Mouse (Mus musculus) erythroblast, embryonic 14.5 days (primary cell): Measurements from ENCODE around the gene Gm11042.

Experiments used
- GATA1 ChIP-seq: IDR thresholded peaks from 2 replicates; pipeline ENCODE4 v1.6.1; 2012; ENCODE audit warnings: low read length, inconsistent platforms, mixed read lengths
- TAL1 ChIP-seq: IDR thresholded peaks from 3 replicates; pipeline ENCODE4 v1.6.1; 2012; ENCODE audit warnings: low read length, inconsistent platforms, mixed read lengths

GRCm38 (mm10) chr12:74316344-74316973, at the start of gene Gm11042:
- no peak for TF ChIP-seq TAL1
- TF ChIP-seq GATA1 = no peak
